In the genomic region with DNA sequence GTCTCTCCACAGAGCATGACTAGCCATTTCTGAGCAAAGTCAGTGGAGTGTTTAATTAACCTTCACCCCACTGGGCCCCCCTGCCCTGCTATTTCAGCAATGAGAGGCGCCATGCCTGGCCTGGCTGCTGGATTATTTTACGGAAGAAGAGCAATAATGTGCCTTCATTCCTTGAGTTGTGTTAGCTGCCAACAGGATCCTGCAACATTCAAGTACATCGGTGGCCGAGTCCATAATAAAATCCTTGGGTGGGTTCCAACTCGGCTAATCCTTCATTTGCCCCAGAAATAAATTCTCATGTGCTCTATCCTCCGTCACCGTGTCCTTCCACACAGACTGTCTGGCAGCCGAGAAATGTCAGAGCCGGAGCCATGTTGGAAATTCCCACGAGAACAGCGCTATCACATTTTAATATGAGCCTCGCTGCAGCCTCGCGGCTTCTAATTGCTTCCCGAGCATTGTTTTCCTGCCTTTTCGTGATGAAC, we compare ENCODE assay signal across 9 mouse cellular contexts.
DNase-seq lines count a peak whose midpoint lies in the region.
"Had no signal": no experiment of that assay in that cellular context is flagged by ENCODE, and none has a peak within 500 bp of the region (broad histone marks: within the 10 kb centered on the region; RNA-seq: fewer than 3 reads in every experiment).

No protein-coding gene starts in this region.

- peak; percentile 4 to 22 for DNase-seq in heart, postnatal 10 days
- no peak for DNase-seq in heart, adult 18-20 months
- DNase-seq in retina, postnatal 1 day: peak; percentile 24
- DNase-seq in retina, embryonic 14.5 days (ENCODE audit: low spot score): no peak
- DNase-seq in midbrain, embryonic 10.5 days (ENCODE audit: low spot score): no peak
- no peak for DNase-seq in right cerebral cortex, postnatal 4 days
- no peak for DNase-seq in ovary, postnatal 14 days (ENCODE audit: low spot score)
- DNase-seq in heart, postnatal 36 days: no peak
- DNase-seq: embryo, embryonic 11 days had no signal

- 93% methylated on average over 16 of the region's 16 CpGs for WGBS in midbrain, embryonic 10.5 days

- H3K36me3 ChIP-seq in midbrain, embryonic 10.5 days: no peaks in the 10 kb centered on the region

- H3K27me3 ChIP-seq in midbrain, embryonic 10.5 days (ENCODE audit: low read depth, poor library complexity, severe bottlenecking): no peaks in the 10 kb centered on the region

- no peaks in the 10 kb centered on the region for H3K4me1 ChIP-seq in midbrain, embryonic 10.5 days

- H3K4me3 ChIP-seq in midbrain, embryonic 10.5 days: no peak overlapping the region

- H3K9me3 ChIP-seq in midbrain, embryonic 10.5 days (replicated peaks): no peaks in the 10 kb centered on the region

- H3K27ac ChIP-seq in midbrain, embryonic 10.5 days (replicated peaks): peak overlapping the region; percentile 13; the same call in 1 of the 2 replicates

- intact Hi-C loops in heart, postnatal 10 days (cut with DNase I): no loop called here
- intact Hi-C loops in heart, postnatal 36 days (cut with DNase I): no loop called here

Comparison
In these comparisons a context has a peak if more than half of its experiments do, and no peak if none do; other contexts are left out.
1. DNase-seq: peak in heart, postnatal 10 days (2 of 2) and retina, postnatal 1 day (single experiment); none in heart, adult 18-20 months (0 of 2), retina, embryonic 14.5 days (single experiment), midbrain, embryonic 10.5 days (single experiment), right cerebral cortex, postnatal 4 days (single experiment), ovary, postnatal 14 days (single experiment) and heart, postnatal 36 days (0 of 2).